21 mouse cellular contexts compared by ENCODE assay signal in genomic region chr14:33000112-33000979, GRCm38 (mm10). TPM values are rescaled to one million over a fixed set of nuclear protein-coding genes. Genes with fewer than 3 reads are reported as not detected.
A peak's percentile ranks its signal among the peaks of the same experiment; 100 is the strongest.
DNase-seq lines count a peak whose midpoint lies in the region; ATAC-seq and TF ChIP-seq lines count a peak whose summit lies in the region.
"Had no signal": no experiment of that assay in that cellular context is flagged by ENCODE, and none has a peak within 500 bp of the region (broad histone marks: within the 10 kb centered on the region; RNA-seq: fewer than 3 reads in every experiment).

No protein-coding gene starts in this region.

- no peak overlapping the region for H3K9ac ChIP-seq in embryonic facial prominence, embryonic 14.5 days (ENCODE audit: low read depth, low read length)
- H3K9ac ChIP-seq in hindbrain, embryonic 14.5 days = no peak overlapping the region
- H3K9ac ChIP-seq in midbrain, embryonic 15.5 days = no peak overlapping the region
- H3K9ac ChIP-seq: embryonic facial prominence, embryonic 13.5 days; heart, embryonic 13.5 days; limb, embryonic 12.5 days; liver, embryonic 14.5 days had no signal

- H3K4me3 ChIP-seq in cerebellum, adult 2 months (replicated peaks; ENCODE audit: insufficient read depth, low read depth, low read length) = no peak overlapping the region
- H3K4me3 ChIP-seq in embryonic facial prominence, embryonic 14.5 days (ENCODE audit: low read depth, low read length) = no peak overlapping the region
- H3K4me3 ChIP-seq in hindbrain, embryonic 14.5 days (replicated peaks; ENCODE audit: low read length) = no peak overlapping the region
- no peak overlapping the region for H3K4me3 ChIP-seq in midbrain, embryonic 15.5 days
- H3K4me3 ChIP-seq: embryonic facial prominence, embryonic 13.5 days; heart, embryonic 13.5 days; limb, embryonic 12.5 days; neural tube, embryonic 12.5 days had no signal

- TF ChIP-seq POLR2A in cerebellum, adult 2 months (IDR thresholded peaks at IDR 0.05; ENCODE audit: borderline replicate concordance, insufficient read depth, low read length) = no peak

- H3K9me3 ChIP-seq in embryonic facial prominence, embryonic 14.5 days (ENCODE audit: control insufficient read depth, low read length) = peaks cover 7% of the 10 kb centered on the region; the same call in 1 of the 2 replicates
- peaks cover 8% of the 10 kb centered on the region; the same call in 1 of the 2 replicates for H3K9me3 ChIP-seq in hindbrain, embryonic 14.5 days (ENCODE audit: control insufficient read depth, low read length)
- H3K9me3 ChIP-seq in midbrain, embryonic 15.5 days = peaks cover 4% of the 10 kb centered on the region; the same call in 1 of the 2 replicates

- peak; percentile 57 to 68 for DNase-seq in cerebellum, postnatal 10 days
- DNase-seq in cerebellum, adult 2 months = no peak
- DNase-seq in embryonic facial prominence, embryonic 14.5 days (ENCODE audit: low spot score) = no peak
- no peak for DNase-seq in hindbrain, embryonic 14.5 days (ENCODE audit: low spot score)
- DNase-seq in lung, postnatal 4 days = no peak
- no peak for DNase-seq in adrenal gland, postnatal 36 days
- DNase-seq in thymus, postnatal 14 days = no peak
- DNase-seq: adrenal gland, postnatal 14 days; cerebellum, postnatal 25 days; gastrocnemius, postnatal 14 days; right cerebral cortex, adult 18-20 months; thymus, postnatal 25 days had no signal

- H3K27me3 ChIP-seq in cerebellum, adult 2 months (ENCODE audit: control insufficient read depth, insufficient read depth, low read length) = no peaks in the 10 kb centered on the region
- H3K27me3 ChIP-seq in embryonic facial prominence, embryonic 14.5 days (replicated peaks; ENCODE audit: control insufficient read depth, insufficient read depth, low read length) = no peaks in the 10 kb centered on the region
- no peaks in the 10 kb centered on the region for H3K27me3 ChIP-seq in hindbrain, embryonic 14.5 days (ENCODE audit: control insufficient read depth, insufficient read depth, low read length)
- H3K27me3 ChIP-seq in midbrain, embryonic 15.5 days (replicated peaks) = no peaks in the 10 kb centered on the region
- H3K27me3 ChIP-seq: embryonic facial prominence, embryonic 13.5 days; heart, embryonic 13.5 days; limb, embryonic 12.5 days; neural tube, embryonic 12.5 days had no signal

- no peak overlapping the region for H3K4me2 ChIP-seq in embryonic facial prominence, embryonic 14.5 days (ENCODE audit: low read depth, low read length)
- H3K4me2 ChIP-seq in hindbrain, embryonic 14.5 days (replicated peaks) = no peak overlapping the region
- H3K4me2 ChIP-seq in midbrain, embryonic 15.5 days = no peak overlapping the region
- H3K4me2 ChIP-seq: embryonic facial prominence, embryonic 13.5 days; heart, embryonic 13.5 days; limb, embryonic 12.5 days had no signal

- H3K4me1 ChIP-seq in cerebellum, adult 2 months (ENCODE audit: control insufficient read depth, insufficient read depth, low read length) = no peaks in the 10 kb centered on the region
- H3K4me1 ChIP-seq in embryonic facial prominence, embryonic 14.5 days (ENCODE audit: control insufficient read depth, insufficient read depth, low read length) = peaks cover 4% of the 10 kb centered on the region
- peaks cover 11% of the 10 kb centered on the region for H3K4me1 ChIP-seq in hindbrain, embryonic 14.5 days (replicated peaks; ENCODE audit: control insufficient read depth, insufficient read depth, low read length)
- H3K4me1 ChIP-seq in midbrain, embryonic 15.5 days = peaks cover 16% of the 10 kb centered on the region

- 26% methylated on average over 8 of the region's 8 CpGs for WGBS in cerebellum, adult 2 months
- 34% methylated on average over 8 of the region's 8 CpGs for WGBS in embryonic facial prominence, embryonic 14.5 days
- WGBS in hindbrain, embryonic 14.5 days = 16% methylated on average over 8 of the region's 8 CpGs
- WGBS in midbrain, embryonic 15.5 days = 17% methylated on average over 8 of the region's 8 CpGs

- TF ChIP-seq CTCF in cerebellum, adult 2 months (IDR thresholded peaks at IDR 0.05; ENCODE audit: borderline replicate concordance, insufficient read depth, low read depth, low read length) = no peak

- no peaks in the 10 kb centered on the region for H3K36me3 ChIP-seq in embryonic facial prominence, embryonic 14.5 days (ENCODE audit: control insufficient read depth, insufficient read depth, low read length)
- H3K36me3 ChIP-seq in hindbrain, embryonic 14.5 days (replicated peaks; ENCODE audit: control insufficient read depth, insufficient read depth) = no peaks in the 10 kb centered on the region
- no peaks in the 10 kb centered on the region for H3K36me3 ChIP-seq in midbrain, embryonic 15.5 days (replicated peaks)
- H3K36me3 ChIP-seq: embryonic facial prominence, embryonic 13.5 days; heart, embryonic 13.5 days; limb, embryonic 12.5 days; neural tube, embryonic 12.5 days had no signal

- 0 out of 2 replicates have a peak, but pooled peaks have one; percentile 15 for ATAC-seq in embryonic facial prominence, embryonic 14.5 days (ENCODE audit: low read depth)
- peak; percentile 43; the same call in 1 of the 2 replicates for ATAC-seq in hindbrain, embryonic 14.5 days (ENCODE audit: low FRiP score)
- ATAC-seq in midbrain, embryonic 15.5 days (replicated peaks) = peak; percentile 64; the same call in 1 of the 2 replicates
- ATAC-seq: lung, postnatal 0 days had no signal

- H3K27ac ChIP-seq in cerebellum, adult 2 months (ENCODE audit: insufficient read depth, low read length) = no peak overlapping the region
- H3K27ac ChIP-seq in embryonic facial prominence, embryonic 14.5 days (replicated peaks; ENCODE audit: low read depth, low read length) = no peak overlapping the region
- 0 out of 2 replicates have a peak overlapping the region, but pooled peaks have one; percentile 1 for H3K27ac ChIP-seq in hindbrain, embryonic 14.5 days
- no peak overlapping the region for H3K27ac ChIP-seq in midbrain, embryonic 15.5 days
- H3K27ac ChIP-seq: embryonic facial prominence, embryonic 13.5 days; heart, embryonic 13.5 days; limb, embryonic 12.5 days; liver, embryonic 14.5 days; neural tube, embryonic 12.5 days had no signal

RNA-seq across cellular contexts. Expression of gene Lrrc18, which starts 9.2 kb away (rescaled TPM):
- polyA plus RNA-seq in cerebellum, adult 2 months (2012; rRNA removed) = 0.27 and 0.47 TPM in 2 replicates
- polyA plus RNA-seq in embryonic facial prominence, embryonic 14.5 days (2014; fragmentation: Nextera tagmentation; extraction: Ambion mirVana) = 0.58 and 0.96 TPM in 2 replicates
- polyA plus RNA-seq in hindbrain, embryonic 14.5 days (2014; fragmentation: Nextera tagmentation; extraction: Ambion mirVana) = 0.22 and 0.48 TPM in 2 replicates
- 0.38 and 0.61 TPM in 2 replicates for polyA plus RNA-seq in midbrain, embryonic 15.5 days (2015; fragmentation: Nextera tagmentation; extraction: Ambion mirVana)
- total RNA-seq in adrenal gland, postnatal 36 days (2021) = under 1 TPM; 0.50 to 0.79 TPM
- total RNA-seq: gastrocnemius, postnatal 14 days; megakaryocyte-erythroid progenitor cell, adult 5-6 weeks had no signal
- polyA plus RNA-seq: spleen, adult 2 months had no signal

Comparison
In these comparisons a context has a peak if more than half of its experiments do, and no peak if none do; other contexts are left out.
1. DNase-seq: peak in cerebellum, postnatal 10 days (2 of 2); none in cerebellum, adult 2 months (0 of 2), embryonic facial prominence, embryonic 14.5 days (single experiment), hindbrain, embryonic 14.5 days (single experiment), lung, postnatal 4 days (0 of 2), adrenal gland, postnatal 36 days (0 of 2) and thymus, postnatal 14 days (single experiment).
2. Peak in every context shown above with its lines, with median percentiles within 50 percentile points of each other: ATAC-seq.